Mouse (Mus musculus) heart, embryonic 11.5 days (tissue): ENCODE data around the gene Gm36210. TPM values are rescaled to one million over a fixed set of nuclear protein-coding genes. Genes with fewer than 3 reads are reported as not detected.

Experiments used
- ATAC-seq: fragments of 200-750 bp; cut with Nextera tagmentation; replicated peaks from 2 replicates; pipeline ENCODE4 v1.8.0; 2017; ENCODE audit warnings: moderate library complexity; ENCODE audit not compliant: insufficient number of reproducible peaks, low FRiP score, low TSS enrichment
- H3K27ac ChIP-seq: fragments of 300-500 bp; sonication (generic); 2 replicates; pipeline ENCODE4 v1.5.1; 2014; ENCODE audit warnings: mild to moderate bottlenecking, low read depth, low read length
- H3K27me3 ChIP-seq: fragments of 300-500 bp; sonication (generic); 2 replicates; pipeline ENCODE4 v1.6.1; 2014; ENCODE audit warnings: mild to moderate bottlenecking, low read length, mixed read lengths; ENCODE audit not compliant: control insufficient read depth, insufficient read depth
- H3K36me3 ChIP-seq: fragments of 300-500 bp; sonication (generic); 2 replicates; pipeline ENCODE4 v1.6.1; 2014; ENCODE audit warnings: mild to moderate bottlenecking, low read length, moderate library complexity, mixed read lengths; ENCODE audit not compliant: control insufficient read depth, insufficient read depth
- H3K4me1 ChIP-seq: fragments of 300-500 bp; sonication (generic); 2 replicates; pipeline ENCODE4 v1.6.1; 2014; ENCODE audit warnings: low read length; ENCODE audit not compliant: control insufficient read depth, insufficient read depth
- H3K4me2 ChIP-seq: fragments of 300-500 bp; sonication (generic); 2 replicates; pipeline ENCODE4 v1.6.1; 2014; ENCODE audit warnings: mild to moderate bottlenecking, moderate library complexity
- H3K4me3 ChIP-seq: fragments of 300-500 bp; sonication (generic); 2 replicates; pipeline ENCODE4 v1.5.1; 2014; ENCODE audit warnings: low read depth, low read length
- H3K9ac ChIP-seq: fragments of 300-500 bp; sonication (generic); 2 replicates; pipeline ENCODE4 v1.6.1; 2014; ENCODE audit warnings: mild to moderate bottlenecking, low read depth, low read length, moderate library complexity
- H3K9me3 ChIP-seq: fragments of 300-500 bp; sonication (generic); replicated peaks from 2 replicates; pipeline ENCODE4 v1.6.1; 2016; ENCODE audit warnings: low read length; ENCODE audit not compliant: control insufficient read depth
- WGBS: fragments of 180-500 bp; shearing (Covaris S2); extraction: QIAGEN DNeasy Blood & Tissue Kit; methylation state at CpG from one replicate; pipeline ENCODE4 v1.1.7; 2014; ENCODE audit not compliant: insufficient replicate concordance; 5-methylcytosine and 5-hydroxymethylcytosine counted together
- polyA plus RNA-seq: library from polyadenylated mRNA; unstranded; fragments of >200 nt; fragmentation: Nextera tagmentation; extraction: Ambion mirVana; gene quantifications from 2 replicates; pipeline ENCODE4 v1.2.1, GENCODE M21; 2014

Gene Gm36210
- polyA plus RNA-seq, 1 experiment from 2014 or later, result 0.20 TPM

DNA sequence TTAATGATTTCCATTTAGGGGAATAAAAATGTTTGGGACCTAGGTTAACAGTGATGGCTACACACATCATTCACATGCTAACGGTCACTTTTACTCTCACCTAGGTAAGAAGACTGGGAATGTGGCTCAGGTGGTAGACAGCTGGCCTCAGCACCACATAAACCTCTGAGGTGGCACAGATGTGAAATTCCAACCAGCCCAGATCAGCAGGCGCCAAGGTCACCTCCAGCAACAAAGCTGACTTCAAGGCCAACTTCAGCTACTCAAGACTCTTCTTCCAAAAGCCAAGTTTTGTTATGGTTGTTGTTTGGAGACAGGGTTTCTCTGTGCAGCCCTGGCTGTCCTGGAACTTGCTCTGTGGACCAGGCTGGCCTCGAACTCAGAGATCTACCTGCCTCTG is 52.7 kb downstream of the Gm36210 start:
- no peak overlapping the region for H3K4me3 ChIP-seq
- no peaks in the 10 kb centered on the region for H3K36me3 ChIP-seq
- 70% methylated on average over 3 of the region's 3 CpGs for WGBS
- no peak overlapping the region for H3K4me2 ChIP-seq
- H3K9ac ChIP-seq, result no peak overlapping the region
- H3K27ac ChIP-seq, result no peak overlapping the region
- no peak for ATAC-seq
- H3K27me3 ChIP-seq, result peaks cover 8% of the 10 kb centered on the region; the same call in 1 of the 2 replicates
- no peaks in the 10 kb centered on the region for H3K4me1 ChIP-seq
- no peaks in the 10 kb centered on the region for H3K9me3 ChIP-seq

GRCm38 (mm10) chr7:4851315-4851688 is 55.0 kb downstream of the Gm36210 start:
- WGBS, result 68% methylated on average over 8 of the region's 8 CpGs
- Histone ChIP-seq H3K27ac (no peak overlapping the region), H3K27me3 (peaks cover 8% of the 10 kb centered on the region; the same call in 1 of the 2 replicates), H3K4me2 (no peak overlapping the region), H3K4me3 (no peak overlapping the region), H3K36me3 (no peaks in the 10 kb centered on the region), H3K4me1 (no peaks in the 10 kb centered on the region), H3K9me3 (0 out of 2 replicates have a peak, but pooled peaks cover 3% of the 10 kb centered on the region), H3K9ac (no peak overlapping the region)
- no peak for ATAC-seq

- Histone ChIP-seq H3K27me3 (peaks cover 11% of the 10 kb centered on the region; the same call in 1 of the 2 replicates), H3K4me2 (no peak overlapping the region), H3K9me3 (0 out of 2 replicates have a peak, but pooled peaks cover 3% of the 10 kb centered on the region), H3K9ac (no peak overlapping the region), H3K36me3 (no peaks in the 10 kb centered on the region), H3K4me1 (no peaks in the 10 kb centered on the region), H3K4me3 (no peak overlapping the region), H3K27ac (no peak overlapping the region)
- WGBS, result 65% methylated on average over 11 of the region's 11 CpGs
- ATAC-seq, result no peak
Measured at GRCm38 (mm10) chr7:4850621-4851314, 55.5 kb downstream of the Gm36210 start.

DNA sequence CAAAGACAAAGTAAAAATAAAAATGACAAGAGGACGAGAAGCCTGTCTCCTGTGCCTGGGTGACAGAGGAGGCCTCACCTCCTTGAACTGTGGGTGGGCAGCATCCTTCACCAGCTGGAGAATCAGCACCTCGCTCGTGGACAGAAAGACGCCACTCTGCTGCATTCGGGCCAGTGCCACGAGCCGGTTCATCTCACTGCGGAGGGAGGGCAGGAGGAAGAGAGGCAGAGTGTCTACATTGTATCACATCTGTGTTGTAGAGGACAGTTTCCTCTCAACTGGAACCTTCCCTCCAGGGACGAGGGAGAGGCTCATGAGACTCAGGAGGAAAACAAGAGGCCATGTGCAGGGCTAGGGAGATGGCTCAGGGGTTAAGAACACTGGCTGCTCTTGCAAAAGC is 56.9 kb downstream of the Gm36210 start:
- no peak overlapping the region for H3K27ac ChIP-seq
- H3K27me3 ChIP-seq, result peaks cover 25% of the 10 kb centered on the region
- 0 out of 2 replicates have a peak, but pooled peaks cover 3% of the 10 kb centered on the region for H3K4me1 ChIP-seq
- 0 out of 2 replicates have a peak, but pooled peaks cover 3% of the 10 kb centered on the region for H3K9me3 ChIP-seq
- H3K9ac ChIP-seq, result no peak overlapping the region
- no peak overlapping the region for H3K4me2 ChIP-seq
- WGBS, result 50% methylated on average over 9 of the region's 9 CpGs
- no peaks in the 10 kb centered on the region for H3K36me3 ChIP-seq
- no peak overlapping the region for H3K4me3 ChIP-seq
- ATAC-seq, result no peak

Other genes starting within 250 kb of the Gm36210 start
- gene Ppp6r1, start 247.5 kb downstream of the Gm36210 start, polyA plus RNA-seq, result 3.2 and 7.0 TPM in 2 replicates
- gene Hspbp1, start 221.4 kb downstream of the Gm36210 start, polyA plus RNA-seq, result 81.5 and 83.7 TPM in 2 replicates
- 1.7 TPM in 2 replicates for gene Brsk1, start 215.9 kb downstream of the Gm36210 start, polyA plus RNA-seq
- not detected in 2 replicates for gene Tmem150b, start 181.3 kb downstream of the Gm36210 start, polyA plus RNA-seq
- 58.6 and 63.5 TPM in 2 replicates for gene Kmt5c, start 166.4 kb downstream of the Gm36210 start, polyA plus RNA-seq
- 32.9 and 42.4 TPM in 2 replicates for gene Cox6b2, start 153.4 kb downstream of the Gm36210 start, polyA plus RNA-seq
- not detected in 2 replicates for gene Fam71e2, start 135.2 kb downstream of the Gm36210 start, polyA plus RNA-seq
- not detected in 2 replicates for gene Il11, start 123.7 kb downstream of the Gm36210 start, polyA plus RNA-seq
- not detected in 2 replicates for gene Tmem190, start 123.6 kb downstream of the Gm36210 start, polyA plus RNA-seq
- 2.2 and 2.4 TPM in 2 replicates for gene Tmem238, start 116.9 kb downstream of the Gm36210 start, polyA plus RNA-seq
- gene Rpl28, start 113.6 kb downstream of the Gm36210 start, polyA plus RNA-seq, result 143 and 156 TPM in 2 replicates
- 317 and 378 TPM in 2 replicates for gene Ube2s, start 93.9 kb downstream of the Gm36210 start, polyA plus RNA-seq
- gene Shisa7, start 61.8 kb downstream of the Gm36210 start, polyA plus RNA-seq, result 0.09 TPM in 1 of 2 replicates, not detected in the other
- gene Isoc2b, start 36.3 kb downstream of the Gm36210 start, polyA plus RNA-seq, result 2.9 and 3.3 TPM in 2 replicates
- gene Isoc2a, start 29.4 kb downstream of the Gm36210 start, polyA plus RNA-seq, result 0.59 and 1.1 TPM in 2 replicates
- gene Zfp628, start 8.7 kb upstream of the Gm36210 start, polyA plus RNA-seq, result 2.6 and 2.8 TPM in 2 replicates
- gene Nat14, start 15.5 kb upstream of the Gm36210 start, polyA plus RNA-seq, result 4.7 and 5.0 TPM in 2 replicates
- 0.53 and 1.1 TPM in 2 replicates for gene Ssc5d, start 19.3 kb upstream of the Gm36210 start, polyA plus RNA-seq
- gene Sbk2, start 57.9 kb upstream of the Gm36210 start, polyA plus RNA-seq, result 3.3 and 5.4 TPM in 2 replicates
- 0.44 and 0.49 TPM in 2 replicates for gene Sbk3, start 64.7 kb upstream of the Gm36210 start, polyA plus RNA-seq
- 32.5 and 38.8 TPM in 2 replicates for gene Zfp579, start 89.6 kb upstream of the Gm36210 start, polyA plus RNA-seq
- gene Zfp524, start 107.9 kb upstream of the Gm36210 start, polyA plus RNA-seq, result 10.2 and 11.0 TPM in 2 replicates
- 25.5 and 25.9 TPM in 2 replicates for gene Fiz1, start 108.2 kb upstream of the Gm36210 start, polyA plus RNA-seq
- 0.89 TPM in 1 of 2 replicates, not detected in the other for gene Gm44973, start 109.0 kb upstream of the Gm36210 start, polyA plus RNA-seq
- gene Zfp865, start 113.9 kb upstream of the Gm36210 start, polyA plus RNA-seq, result 3.4 and 5.5 TPM in 2 replicates
- gene Ccdc106, start 114.0 kb upstream of the Gm36210 start, polyA plus RNA-seq, result 1.5 and 2.9 TPM in 2 replicates
- gene 4632433K11Rik, start 127.6 kb upstream of the Gm36210 start, polyA plus RNA-seq, result not detected in 2 replicates
- 3.4 and 4.2 TPM in 2 replicates for gene Zfp784, start 131.9 kb upstream of the Gm36210 start, polyA plus RNA-seq
- 14.7 and 17.8 TPM in 2 replicates for gene Zfp580, start 145.0 kb upstream of the Gm36210 start, polyA plus RNA-seq
- 84.0 and 85.5 TPM in 2 replicates for gene U2af2, start 155.6 kb upstream of the Gm36210 start, polyA plus RNA-seq
- 47.0 and 48.1 TPM in 2 replicates for gene Epn1, start 173.7 kb upstream of the Gm36210 start, polyA plus RNA-seq
- gene Rfpl4, start 210.4 kb upstream of the Gm36210 start, polyA plus RNA-seq, result not detected in 2 replicates
- 1.3 and 1.8 TPM in 2 replicates for gene Rasl2-9, start 219.4 kb upstream of the Gm36210 start, polyA plus RNA-seq
- gene Vmn1r55, start 243.2 kb upstream of the Gm36210 start, polyA plus RNA-seq, result not detected in 2 replicates